Mouse (Mus musculus): ENCODE measurements around the gene Tmcc3. TPM values are rescaled to one million over a fixed set of nuclear protein-coding genes. Genes with fewer than 3 reads are reported as not detected.

Gene Tmcc3
- total and polyA plus RNA-seq, 3 experiments, result 11.3 to 30.1 (median 23.1) TPM

GRCm38 (mm10) chr10:94526834-94527233 lies 215.1 kb downstream of the Tmcc3 start:
- peaks cover 6 to 21% of the 10 kb centered on the region in 2 experiments for H3K36me3 ChIP-seq (replicated peaks in 1 of 2; ENCODE audit: control insufficient read depth in 1 of 2, insufficient read depth in 1 of 2, low read length in 1 of 2)
- no peak overlapping the region for H3K4me2 ChIP-seq (ENCODE audit: insufficient read depth, low read depth, poor library complexity, severe bottlenecking)
- peaks cover 49 to 85% of the 10 kb centered on the region in 2 experiments for H3K4me1 ChIP-seq (ENCODE audit: control insufficient read depth in 1 of 2, insufficient read depth in 2 of 2)
- TF ChIP-seq ZMIZ1 (IDR thresholded peaks at IDR 0.05; ENCODE audit: low read depth, low read length) (no peak), RCOR1 (conservative IDR thresholded peaks at IDR 0.05; ENCODE audit: low read depth, low read length) (no peak), EP300 (IDR thresholded peaks at IDR 0.05; ENCODE audit: low read length) (no peak), CHD2 (IDR thresholded peaks at IDR 0.05; ENCODE audit: low read length) (no peak), MYC (IDR thresholded peaks at IDR 0.05; ENCODE audit: low read depth, low read length) (no peak), KAT2A (IDR thresholded peaks at IDR 0.05; ENCODE audit: insufficient replicate concordance, low read length) (no peak), CHD1 (IDR thresholded peaks at IDR 0.05; ENCODE audit: low read depth, low read length) (no peak), ETS1 (conservative IDR thresholded peaks at IDR 0.05; ENCODE audit: low read depth, low read length) (no peak), JUND (conservative IDR thresholded peaks at IDR 0.05; ENCODE audit: low read depth, low read length) (no peak), CTCF (conservative IDR thresholded peaks at IDR 0.05 in 1 of 2, IDR thresholded peaks at IDR 0.05 in 1 of 2; ENCODE audit: low read depth in 2 of 2, low read length in 2 of 2) (no peak), USF1 (IDR thresholded peaks at IDR 0.05; ENCODE audit: low read depth, low read length) (no peak), USF2 (conservative IDR thresholded peaks at IDR 0.05; ENCODE audit: low read depth, low read length) (no peak), IRF4 (IDR thresholded peaks at IDR 0.05; ENCODE audit: low read depth, low read length) (no peak), POLR2A (IDR thresholded peaks at IDR 0.05; ENCODE audit: low read depth, low read length) (no peak), NRF1 (IDR thresholded peaks at IDR 0.05; ENCODE audit: low read depth, low read length) (no peak), ZKSCAN1 (IDR thresholded peaks at IDR 0.05; ENCODE audit: borderline replicate concordance, low read depth, low read length) (no peak), MAFK (IDR thresholded peaks at IDR 0.05; ENCODE audit: insufficient replicate concordance, low read length) (no peak), MEF2A (IDR thresholded peaks at IDR 0.05; ENCODE audit: borderline replicate concordance, low read depth, low read length) (no peak), TCF12 (IDR thresholded peaks at IDR 0.05; ENCODE audit: low read depth, low read length) (no peak), TBP (conservative IDR thresholded peaks at IDR 0.05; ENCODE audit: low read depth, low read length) (no peak)
- dilution Hi-C loops (cut with MboI; ENCODE audit: extremely low pct_ligation_motif_present, extremely low pct_unique_long_range_greater_than_20kb, low sequenced_read_pairs) (no loop called here), in situ Hi-C loops (cut with MboI; ENCODE audit: low pct_ligation_motif_present, low pct_unique_long_range_greater_than_20kb, low sequenced_read_pairs) (no loop called here)
- no peaks in the 10 kb centered on the region for H3K27me3 ChIP-seq (replicated peaks)
- H3K27ac ChIP-seq (ENCODE audit: insufficient read depth, low read depth), result no peak overlapping the region
- H3K79me2 ChIP-seq (replicated peaks; ENCODE audit: control insufficient read depth, extremely low read depth, insufficient read depth, poor library complexity, severe bottlenecking), result no peaks in the 10 kb centered on the region; the same call in 1 of the 2 replicates
- no peak overlapping the region for H3K4me3 ChIP-seq (replicated peaks in 1 of 3; ENCODE audit: low read depth in 2 of 3, low read length in 2 of 3, poor library complexity in 1 of 3)
- H3K9ac ChIP-seq (ENCODE audit: insufficient read depth, low read depth), result no peak overlapping the region
- no peak for DNase-seq (ENCODE audit: extremely low read depth)
- no peaks in the 10 kb centered on the region for H3K9me3 ChIP-seq (replicated peaks; ENCODE audit: low read length)

GRCm38 (mm10) chr10:94527248-94527647 lies 215.5 kb downstream of the Tmcc3 start:
- Histone ChIP-seq H3K27me3 (replicated peaks) (no peaks in the 10 kb centered on the region), H3K9ac (ENCODE audit: insufficient read depth, low read depth) (no peak overlapping the region), H3K79me2 (replicated peaks; ENCODE audit: control insufficient read depth, extremely low read depth, insufficient read depth, poor library complexity, severe bottlenecking) (no peaks in the 10 kb centered on the region; the same call in 1 of the 2 replicates), H3K9me3 (replicated peaks; ENCODE audit: low read length) (no peaks in the 10 kb centered on the region), H3K4me2 (ENCODE audit: insufficient read depth, low read depth, poor library complexity, severe bottlenecking) (no peak overlapping the region), H3K36me3 (replicated peaks in 1 of 2; ENCODE audit: control insufficient read depth in 1 of 2, insufficient read depth in 1 of 2, low read length in 1 of 2) (peaks cover 6 to 21% of the 10 kb centered on the region in 2 experiments), H3K27ac (ENCODE audit: insufficient read depth, low read depth) (no peak overlapping the region), H3K4me3 (replicated peaks in 1 of 3; ENCODE audit: low read depth in 2 of 3, low read length in 2 of 3, poor library complexity in 1 of 3) (no peak overlapping the region), H3K4me1 (ENCODE audit: control insufficient read depth in 1 of 2, insufficient read depth in 2 of 2) (peaks cover 50 to 85% of the 10 kb centered on the region in 2 experiments)
- in situ Hi-C loops (cut with MboI; ENCODE audit: low pct_ligation_motif_present, low pct_unique_long_range_greater_than_20kb, low sequenced_read_pairs), result no loop called here
- DNase-seq (ENCODE audit: extremely low read depth), result no peak
- TF ChIP-seq GABPA (IDR thresholded peaks at IDR 0.05; ENCODE audit: insufficient replicate concordance, low read depth, low read length), result no peak
- no peak for TF ChIP-seq JUN (IDR thresholded peaks at IDR 0.05; ENCODE audit: insufficient read depth, low read depth, low read length)
- no peak for TF ChIP-seq CHD2 (IDR thresholded peaks at IDR 0.05; ENCODE audit: low read length)
- TF ChIP-seq RAD21 (IDR thresholded peaks at IDR 0.05; ENCODE audit: low read depth, low read length), result no peak
- TF ChIP-seq KAT2A (IDR thresholded peaks at IDR 0.05; ENCODE audit: insufficient replicate concordance, low read length), result no peak
- TF ChIP-seq USF2 (conservative IDR thresholded peaks at IDR 0.05; ENCODE audit: low read depth, low read length), result no peak
- no peak for TF ChIP-seq ETS1 (conservative IDR thresholded peaks at IDR 0.05; ENCODE audit: low read depth, low read length)
- TF ChIP-seq IRF4 (IDR thresholded peaks at IDR 0.05; ENCODE audit: low read depth, low read length), result no peak
- TF ChIP-seq ELF1 (IDR thresholded peaks at IDR 0.05; ENCODE audit: low read depth, low read length), result no peak
- TF ChIP-seq MEF2A (IDR thresholded peaks at IDR 0.05; ENCODE audit: borderline replicate concordance, low read depth, low read length), result no peak
- dilution Hi-C loops (cut with MboI; ENCODE audit: extremely low pct_ligation_motif_present, extremely low pct_unique_long_range_greater_than_20kb, low sequenced_read_pairs), result no loop called here
